Mouse (Mus musculus) small intestine, adult 2 months (tissue): Measurements from ENCODE around the gene Ubtf.

ENCODE experiments used
- CTCF ChIP-seq: fragments of 200-500 bp; IDR thresholded peaks from 2 replicates; pipeline ENCODE4 v1.5.1; 2012; ENCODE audit warnings: low read depth, mild to moderate bottlenecking, control low read depth, inconsistent platforms, low read length, moderate library complexity, mixed read lengths; ENCODE audit not compliant: insufficient replicate concordance, insufficient read length; ENCODE audit errors: extremely low read depth
- POLR2A ChIP-seq: fragments of 200-500 bp; IDR thresholded peaks from 2 replicates; pipeline ENCODE4 v1.6.1; 2012; ENCODE audit warnings: low read depth, mild to moderate bottlenecking, control low read depth, inconsistent platforms, low read length, moderate library complexity

DNA sequence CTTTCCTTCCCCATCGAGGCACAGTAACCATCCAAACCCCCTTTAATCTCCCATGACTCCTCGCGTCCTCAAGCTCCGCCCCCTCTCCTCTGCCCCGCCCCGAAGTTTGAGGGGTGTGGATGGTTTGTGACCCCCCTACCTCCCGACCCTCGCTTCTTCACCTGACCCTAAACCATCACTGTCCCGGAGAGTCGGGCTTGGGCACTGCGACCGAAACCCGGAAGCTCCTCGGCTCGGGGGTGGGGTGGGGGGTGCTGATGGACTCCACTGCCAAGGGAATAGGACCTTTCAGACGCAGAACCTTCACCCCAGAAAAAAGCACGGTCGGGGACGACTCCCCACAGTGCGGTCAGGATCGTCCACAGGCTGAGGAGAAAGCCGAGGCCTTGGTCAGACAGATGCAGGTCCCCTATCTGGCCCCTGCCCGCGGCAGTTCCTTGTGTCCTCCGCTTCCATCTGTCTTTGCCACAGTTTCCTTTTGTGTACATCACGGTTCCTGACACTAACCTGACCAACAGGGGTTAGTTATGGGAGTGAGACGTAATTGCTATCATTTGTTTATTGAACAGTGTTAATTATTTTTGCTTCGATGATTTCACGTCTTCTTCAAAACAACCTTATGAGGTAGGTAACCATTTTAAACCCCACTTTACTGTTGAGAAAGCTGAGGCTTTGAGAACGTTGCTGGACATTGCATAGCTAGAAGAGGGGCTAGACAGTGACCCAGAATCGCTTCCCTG lies 34.3 kb downstream of the Ubtf start:
- TF ChIP-seq POLR2A (no peak), CTCF (no peak)
